Mouse (Mus musculus) R1 (cell line): ENCODE data around the gene Acox1.

Experiments used
- DNase-seq: peaks from one replicate; pipeline ENCODE4 v3.0.0-alpha.2; 2018; ENCODE audit warnings: low read depth, low spot score

The Acox1 gene

GRCm38 (mm10) chr11:116130488-116131205, 68.2 kb downstream of the Acox1 start, which contains the start of gene Trim65:
Trim65 (minus strand) TSS chr11:116131128.
- peak; percentile 66 for DNase-seq

- DNase-seq: no peak
These were observed 68.8 kb downstream of the Acox1 start for GRCm38 (mm10) chr11:116129993-116130487.

- no peak for DNase-seq
These were observed 69.6 kb downstream of the Acox1 start for GRCm38 (mm10) chr11:116129091-116129790.

- DNase-seq: no peak
These were observed 70.9 kb downstream of the Acox1 start for GRCm38 (mm10) chr11:116127986-116128385.

- peak; percentile 89 for DNase-seq
These were observed 71.5 kb downstream of the Acox1 start, which contains the start of gene Trim47 for GRCm38 (mm10) chr11:116127156-116127980. Trim47 (minus strand) TSS chr11:116127210.

GRCm38 (mm10) chr11:116126261-116126660, 72.6 kb downstream of the Acox1 start:
- no peak for DNase-seq
